Mouse (Mus musculus): ENCODE data around the gene U2af1. TPM values are rescaled to one million over a fixed set of nuclear protein-coding genes. Genes with fewer than 3 reads are reported as not detected.

The U2af1 gene
- polyA plus RNA-seq, 1 experiment from 2014 or later: 116 TPM

GRCm38 (mm10) chr17:31636942-31637811 is 21.5 kb downstream of the U2af1 start, which contains the start of gene Cbs:
Gene Cbs, minus strand, starts transcription at chr17:31637238.
- 2% methylated on average over 52 of the region's 61 CpGs for WGBS
- H3K27me3 ChIP-seq (ENCODE audit: control insufficient read depth, insufficient read depth, low read length): peaks cover 12% of the 10 kb centered on the region

GRCm38 (mm10) chr17:31636277-31636941 is 22.3 kb downstream of the U2af1 start:
- Histone ChIP-seq H3K9me3 (ENCODE audit: control insufficient read depth, low read length) (no peaks in the 10 kb centered on the region), H3K36me3 (ENCODE audit: control insufficient read depth, insufficient read depth, low read length) (no peaks in the 10 kb centered on the region), H3K4me3 (ENCODE audit: low read depth, low read length) (peak overlapping the region; percentile 46), H3K27ac (ENCODE audit: low read depth, low read length) (no peak overlapping the region), H3K4me1 (ENCODE audit: control insufficient read depth, insufficient read depth, low read length) (peaks cover 14% of the 10 kb centered on the region), H3K27me3 (ENCODE audit: control insufficient read depth, insufficient read depth, low read length) (peaks cover 12% of the 10 kb centered on the region), H3K4me2 (ENCODE audit: low read depth, low read length) (peak overlapping the region; percentile 83), H3K9ac (replicated peaks; ENCODE audit: low read depth, low read length) (peak overlapping the region; percentile 50)
- 0 out of 2 replicates have a peak, but pooled peaks have one; percentile 13 for ATAC-seq (ENCODE audit: low read depth)
- 5% methylated on average over 45 of the region's 45 CpGs for WGBS

More at GRCm38 (mm10) chr17:31636942-31637811, 21.5 kb downstream of the U2af1 start, which contains the start of gene Cbs:
- Histone ChIP-seq H3K4me3 (ENCODE audit: low read depth, low read length) (peak within 1 kb of the TSS; percentile 46), H3K4me1 (ENCODE audit: control insufficient read depth, insufficient read depth, low read length) (peaks cover 14% of the 10 kb centered on the region), H3K27ac (ENCODE audit: low read depth, low read length) (peak within 1 kb of the TSS; percentile 55), H3K9ac (replicated peaks; ENCODE audit: low read depth, low read length) (peak within 1 kb of the TSS; percentile 50), H3K9me3 (ENCODE audit: control insufficient read depth, low read length) (no peaks in the 10 kb centered on the region), H3K36me3 (ENCODE audit: control insufficient read depth, insufficient read depth, low read length) (no peaks in the 10 kb centered on the region), H3K4me2 (ENCODE audit: low read depth, low read length) (peak within 1 kb of the TSS; percentile 83)
- peak; percentile 92 for ATAC-seq (ENCODE audit: low read depth)

GRCm38 (mm10) chr17:31635781-31636180 is 22.9 kb downstream of the U2af1 start:
- no peak for ATAC-seq (ENCODE audit: low read depth)
- H3K27ac ChIP-seq (ENCODE audit: low read depth, low read length): no peak overlapping the region
- no peaks in the 10 kb centered on the region for H3K36me3 ChIP-seq (ENCODE audit: control insufficient read depth, insufficient read depth, low read length)
- H3K9ac ChIP-seq (replicated peaks; ENCODE audit: low read depth, low read length): no peak overlapping the region
- H3K4me2 ChIP-seq (ENCODE audit: low read depth, low read length): peak overlapping the region; percentile 83
- H3K27me3 ChIP-seq (ENCODE audit: control insufficient read depth, insufficient read depth, low read length): peaks cover 12% of the 10 kb centered on the region
- no peaks in the 10 kb centered on the region for H3K9me3 ChIP-seq (ENCODE audit: control insufficient read depth, low read length)
- WGBS: 60% methylated on average over 11 of the region's 11 CpGs
- peaks cover 14% of the 10 kb centered on the region for H3K4me1 ChIP-seq (ENCODE audit: control insufficient read depth, insufficient read depth, low read length)
- H3K4me3 ChIP-seq (ENCODE audit: low read depth, low read length): peak overlapping the region; percentile 46; the same call in 1 of the 2 replicates

- H3K27me3 ChIP-seq (ENCODE audit: control insufficient read depth, insufficient read depth, low read length): peaks cover 12% of the 10 kb centered on the region
- H3K4me3 ChIP-seq (ENCODE audit: low read depth, low read length): no peak overlapping the region
- no peak overlapping the region for H3K27ac ChIP-seq (ENCODE audit: low read depth, low read length)
- no peak overlapping the region for H3K9ac ChIP-seq (replicated peaks; ENCODE audit: low read depth, low read length)
- 71% methylated on average over 5 of the region's 5 CpGs for WGBS
- H3K36me3 ChIP-seq (ENCODE audit: control insufficient read depth, insufficient read depth, low read length): no peaks in the 10 kb centered on the region
- peaks cover 14% of the 10 kb centered on the region for H3K4me1 ChIP-seq (ENCODE audit: control insufficient read depth, insufficient read depth, low read length)
- H3K4me2 ChIP-seq (ENCODE audit: low read depth, low read length): no peak overlapping the region
- no peak for ATAC-seq (ENCODE audit: low read depth)
- H3K9me3 ChIP-seq (ENCODE audit: control insufficient read depth, low read length): no peaks in the 10 kb centered on the region
Measured at GRCm38 (mm10) chr17:31634896-31635295, 23.8 kb downstream of the U2af1 start.

- no peaks in the 10 kb centered on the region for H3K36me3 ChIP-seq (ENCODE audit: control insufficient read depth, insufficient read depth, low read length)
- peaks cover 14% of the 10 kb centered on the region for H3K4me1 ChIP-seq (ENCODE audit: control insufficient read depth, insufficient read depth, low read length)
- no peak overlapping the region for H3K4me3 ChIP-seq (ENCODE audit: low read depth, low read length)
- WGBS: 39% methylated on average over 6 of the region's 6 CpGs
- H3K4me2 ChIP-seq (ENCODE audit: low read depth, low read length): no peak overlapping the region
- no peak overlapping the region for H3K27ac ChIP-seq (ENCODE audit: low read depth, low read length)
- no peak for ATAC-seq (ENCODE audit: low read depth)
- H3K9me3 ChIP-seq (ENCODE audit: control insufficient read depth, low read length): no peaks in the 10 kb centered on the region
- peaks cover 12% of the 10 kb centered on the region for H3K27me3 ChIP-seq (ENCODE audit: control insufficient read depth, insufficient read depth, low read length)
- no peak overlapping the region for H3K9ac ChIP-seq (replicated peaks; ENCODE audit: low read depth, low read length)
Measured at GRCm38 (mm10) chr17:31633007-31633406, 25.7 kb downstream of the U2af1 start.

- no peak for ATAC-seq (ENCODE audit: low read depth)
- WGBS: 86% methylated on average over 10 of the region's 10 CpGs
Measured at GRCm38 (mm10) chr17:31631081-31631800, 27.5 kb downstream of the U2af1 start.

GRCm38 (mm10) chr17:31627961-31628360 is 30.7 kb downstream of the U2af1 start:
- H3K4me2 ChIP-seq (ENCODE audit: low read depth, low read length): no peak overlapping the region
- H3K4me3 ChIP-seq (ENCODE audit: low read depth, low read length): no peak overlapping the region
- 95% methylated on average over 2 of the region's 2 CpGs for WGBS
- no peaks in the 10 kb centered on the region for H3K27me3 ChIP-seq (ENCODE audit: control insufficient read depth, insufficient read depth, low read length)
- H3K36me3 ChIP-seq (ENCODE audit: control insufficient read depth, insufficient read depth, low read length): no peaks in the 10 kb centered on the region
- no peak overlapping the region for H3K9ac ChIP-seq (replicated peaks; ENCODE audit: low read depth, low read length)
- no peaks in the 10 kb centered on the region for H3K9me3 ChIP-seq (ENCODE audit: control insufficient read depth, low read length)
- no peaks in the 10 kb centered on the region for H3K4me1 ChIP-seq (ENCODE audit: control insufficient read depth, insufficient read depth, low read length)
- ATAC-seq (ENCODE audit: low read depth): no peak
- no peak overlapping the region for H3K27ac ChIP-seq (ENCODE audit: low read depth, low read length)

More at GRCm38 (mm10) chr17:31631081-31631800, 27.5 kb downstream of the U2af1 start:
- no peak overlapping the region for H3K4me2 ChIP-seq (ENCODE audit: low read depth, low read length)
- H3K27me3 ChIP-seq (ENCODE audit: control insufficient read depth, insufficient read depth, low read length): peaks cover 7% of the 10 kb centered on the region
- H3K9ac ChIP-seq (replicated peaks; ENCODE audit: low read depth, low read length): no peak overlapping the region
- H3K36me3 ChIP-seq (ENCODE audit: control insufficient read depth, insufficient read depth, low read length): no peaks in the 10 kb centered on the region
- H3K4me3 ChIP-seq (ENCODE audit: low read depth, low read length): no peak overlapping the region
- H3K4me1 ChIP-seq (ENCODE audit: control insufficient read depth, insufficient read depth, low read length): peaks cover 2% of the 10 kb centered on the region
- H3K9me3 ChIP-seq (ENCODE audit: control insufficient read depth, low read length): no peaks in the 10 kb centered on the region
- H3K27ac ChIP-seq (ENCODE audit: low read depth, low read length): no peak overlapping the region

GRCm38 (mm10) chr17:31623101-31623500 is 35.6 kb downstream of the U2af1 start:
- Histone ChIP-seq H3K4me2 (ENCODE audit: low read depth, low read length) (no peak overlapping the region), H3K27me3 (ENCODE audit: control insufficient read depth, insufficient read depth, low read length) (no peaks in the 10 kb centered on the region), H3K36me3 (ENCODE audit: control insufficient read depth, insufficient read depth, low read length) (no peaks in the 10 kb centered on the region), H3K4me1 (ENCODE audit: control insufficient read depth, insufficient read depth, low read length) (no peaks in the 10 kb centered on the region), H3K9me3 (ENCODE audit: control insufficient read depth, low read length) (no peaks in the 10 kb centered on the region), H3K4me3 (ENCODE audit: low read depth, low read length) (no peak overlapping the region), H3K27ac (ENCODE audit: low read depth, low read length) (no peak overlapping the region), H3K9ac (replicated peaks; ENCODE audit: low read depth, low read length) (no peak overlapping the region)
- 95% methylated on average over 4 of the region's 4 CpGs for WGBS
- no peak for ATAC-seq (ENCODE audit: low read depth)

All from neural tube, embryonic 14.5 days (tissue).